Mouse (Mus musculus) erythroblast, adult 5-6 weeks (primary cell): Measurements from ENCODE around the gene Ifrd2. TPM values are rescaled to one million over a fixed set of nuclear protein-coding genes. Genes with fewer than 3 reads are reported as not detected.

ENCODE experiments used
- ATAC-seq: replicated peaks from 2 replicates; pipeline ENCODE4 v1.8.0; 2016; ENCODE audit warnings: moderate number of reproducible peaks, mild to moderate bottlenecking, moderate TSS enrichment, inconsistent platforms; ENCODE audit not compliant: poor library complexity, low FRiP score, severe bottlenecking
- total RNA-seq, 2 experiments: library from RNA; stranded (forward) in 1 of 2; stranded (reverse) in 1 of 2; fragments of 150-400 nt in 1 of 2; fragments of 200-764, 138-1000 nt in 1 of 2; gene quantifications; 2 replicates each; pipeline versions ENCODE4 v1.2.3 to v1.2.4; 2015 to 2017; ENCODE audit warnings: low replicate concordance in 2 of 2

The Ifrd2 gene
- total RNA-seq (2015; ENCODE audit: low replicate concordance) (207 and 270 TPM in 2 replicates), total RNA-seq (2017; ENCODE audit: low replicate concordance) (204 and 217 TPM in 2 replicates)

DNA sequence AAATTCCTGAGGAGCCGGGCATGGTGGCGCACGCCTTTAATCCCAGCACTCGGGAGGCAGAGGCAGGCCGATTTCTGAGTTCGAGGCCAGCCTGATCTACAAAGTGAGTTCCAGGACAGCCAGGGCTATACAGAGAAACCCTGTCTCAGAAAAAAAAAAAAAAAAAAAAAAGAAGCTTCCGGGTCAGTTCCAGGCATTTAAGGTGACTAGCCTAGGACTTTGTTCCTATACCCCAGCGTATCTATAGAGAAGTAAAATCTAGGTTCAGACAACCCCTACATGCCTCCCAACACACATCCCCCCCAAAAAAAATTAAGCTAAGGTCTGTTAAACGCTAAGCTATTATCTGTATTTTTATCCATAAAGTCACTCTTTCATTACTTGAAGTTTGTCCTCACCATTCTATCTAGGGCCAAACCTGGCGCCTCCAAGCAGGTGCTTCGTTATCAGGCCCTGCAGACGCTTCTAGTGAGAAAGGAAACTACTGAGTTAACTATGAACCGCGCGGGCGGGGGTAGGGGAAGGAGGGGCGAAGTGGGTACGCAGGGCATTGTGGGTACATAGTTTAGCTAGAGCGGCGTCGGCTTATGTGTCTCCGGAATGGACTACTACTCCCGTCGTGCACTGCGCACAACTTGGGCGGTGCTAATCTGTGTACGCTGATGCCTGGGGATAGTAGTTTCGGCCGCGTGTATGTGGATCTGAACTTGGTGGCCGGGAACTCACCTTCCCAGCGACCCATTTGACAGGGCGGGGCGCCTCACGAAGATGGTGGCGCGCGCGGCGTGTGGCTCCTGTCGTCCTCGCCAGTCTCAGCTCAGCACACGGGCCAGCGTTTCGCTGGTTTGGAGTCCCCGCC, at the start of gene Ifrd2:
TSS of gene Ifrd2 (plus strand) at position 669 of the 859 bp plus-strand sequence.
- peak; percentile 71 for ATAC-seq

GRCm38 (mm10) chr9:107538231-107538630, 49.2 kb upstream of the Ifrd2 start:
- no peak for ATAC-seq

- no peak for ATAC-seq
Measured at GRCm38 (mm10) chr9:107538711-107539110, 48.7 kb upstream of the Ifrd2 start.

GRCm38 (mm10) chr9:107539940-107540339, 47.5 kb upstream of the Ifrd2 start:
- no peak for ATAC-seq

DNA sequence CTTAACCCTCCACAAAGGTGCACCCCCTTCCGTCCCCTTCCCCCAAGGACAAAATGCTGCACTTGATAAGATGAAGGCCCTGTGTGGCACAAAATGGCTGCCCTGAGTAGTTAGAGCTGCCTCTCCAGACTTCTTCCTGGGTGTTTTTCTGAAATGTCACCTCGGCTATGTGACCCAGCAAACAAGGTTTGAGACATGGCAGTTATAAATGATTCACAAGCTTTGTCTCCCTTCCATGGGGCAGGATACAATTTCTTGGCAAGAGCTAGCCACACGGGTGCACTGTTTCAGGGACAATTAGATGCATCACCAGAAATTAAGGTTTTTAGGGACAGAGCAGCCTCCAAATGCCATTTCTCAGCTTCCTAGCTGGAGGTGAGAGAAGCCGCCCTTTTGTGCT, 47.0 kb upstream of the Ifrd2 start:
- no peak for ATAC-seq

GRCm38 (mm10) chr9:107541005-107541404, 46.4 kb upstream of the Ifrd2 start:
- no peak for ATAC-seq

- peak; percentile 84 for ATAC-seq
Measured at GRCm38 (mm10) chr9:107541474-107542351, 45.7 kb upstream of the Ifrd2 start, which contains the start of the genes Cyb561d2 and Nprl2. Cyb561d2 (minus strand) TSS chr9:107542193. Nprl2 (plus strand) TSS chr9:107542226.

DNA sequence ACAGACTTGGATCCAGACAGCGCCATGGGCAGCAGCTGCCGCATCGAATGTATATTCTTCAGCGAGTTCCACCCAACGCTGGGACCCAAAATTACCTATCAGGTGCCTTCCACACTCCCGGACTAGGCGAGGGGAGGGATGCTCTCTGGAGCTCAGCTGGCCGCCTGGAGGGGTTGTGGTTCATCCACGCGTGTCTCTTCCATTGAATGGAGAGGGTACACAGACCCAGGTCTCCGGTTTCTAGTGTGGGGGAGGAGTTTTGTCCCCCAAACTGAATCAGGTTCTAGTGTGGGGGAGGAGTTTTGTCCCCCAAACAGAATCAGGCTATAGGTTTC, 45.1 kb upstream of the Ifrd2 start:
- peak; percentile 25; the same call in 1 of the 2 replicates for ATAC-seq

GRCm38 (mm10) chr9:107542721-107543120, 44.7 kb upstream of the Ifrd2 start:
- ATAC-seq, result no peak

DNA sequence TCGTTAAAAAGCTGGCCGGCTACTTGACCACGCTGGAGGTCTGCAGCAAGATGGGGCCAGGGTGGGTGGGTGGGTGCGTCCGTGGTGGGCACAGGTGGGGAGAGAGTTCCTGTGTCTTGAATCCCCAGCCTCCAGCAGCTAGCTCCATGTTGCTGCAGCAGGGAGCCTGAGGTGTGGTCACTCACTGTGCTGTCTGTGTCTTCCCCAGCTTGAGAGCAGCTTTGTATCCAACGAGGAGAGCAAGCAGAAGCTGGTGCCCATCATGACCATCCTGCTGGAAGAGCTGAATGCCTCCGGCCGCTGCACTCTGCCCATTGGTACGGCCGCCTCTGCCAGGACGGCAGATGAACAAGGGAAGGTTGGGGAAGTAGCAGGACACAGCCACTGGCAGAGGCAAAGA, 44.1 kb upstream of the Ifrd2 start:
- ATAC-seq, result no peak

DNA sequence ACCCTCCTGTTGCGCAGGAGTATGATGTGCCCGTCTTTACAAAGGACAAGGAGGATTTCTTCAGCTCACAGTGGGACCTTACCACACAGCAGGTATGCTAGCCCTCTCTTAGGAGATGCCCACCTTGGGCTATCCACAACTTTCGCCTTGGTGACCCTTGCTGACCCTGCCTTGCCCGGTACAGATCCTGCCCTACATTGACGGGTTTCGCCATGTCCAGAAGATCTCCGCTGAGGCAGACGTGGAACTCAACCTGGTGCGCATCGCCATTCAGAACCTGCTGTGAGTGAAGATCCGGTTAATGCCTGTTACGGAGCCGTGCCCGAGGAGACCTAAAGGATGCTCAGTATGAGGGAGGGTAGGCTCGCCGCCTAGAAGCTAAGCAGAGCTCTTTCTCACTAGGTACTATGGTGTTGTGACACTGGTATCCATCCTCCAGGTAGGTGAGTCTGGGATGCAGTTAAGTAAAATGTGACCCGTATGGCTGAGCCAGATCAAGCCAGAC, 43.2 kb upstream of the Ifrd2 start:
- no peak for ATAC-seq

GRCm38 (mm10) chr9:107544729-107545128, 42.7 kb upstream of the Ifrd2 start:
- ATAC-seq, result no peak

DNA sequence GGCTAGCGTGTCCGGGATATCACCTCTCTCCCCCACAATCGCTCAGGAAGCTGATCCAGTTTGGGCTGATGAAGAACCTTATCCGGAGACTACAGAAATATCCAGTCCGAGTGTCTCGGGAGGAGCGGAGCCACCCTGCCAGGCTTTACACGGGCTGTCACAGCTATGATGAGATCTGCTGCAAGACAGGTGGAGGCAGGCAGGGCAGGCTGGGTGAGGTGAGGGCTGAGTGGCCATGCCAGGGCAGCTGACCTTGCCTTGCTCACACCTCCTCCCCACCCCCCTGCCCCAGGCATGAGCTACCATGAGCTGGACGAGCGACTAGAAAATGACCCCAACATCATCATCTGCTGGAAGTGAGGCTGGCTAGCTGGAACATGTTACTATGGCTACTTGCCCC, 42.2 kb upstream of the Ifrd2 start:
- no peak for ATAC-seq

DNA sequence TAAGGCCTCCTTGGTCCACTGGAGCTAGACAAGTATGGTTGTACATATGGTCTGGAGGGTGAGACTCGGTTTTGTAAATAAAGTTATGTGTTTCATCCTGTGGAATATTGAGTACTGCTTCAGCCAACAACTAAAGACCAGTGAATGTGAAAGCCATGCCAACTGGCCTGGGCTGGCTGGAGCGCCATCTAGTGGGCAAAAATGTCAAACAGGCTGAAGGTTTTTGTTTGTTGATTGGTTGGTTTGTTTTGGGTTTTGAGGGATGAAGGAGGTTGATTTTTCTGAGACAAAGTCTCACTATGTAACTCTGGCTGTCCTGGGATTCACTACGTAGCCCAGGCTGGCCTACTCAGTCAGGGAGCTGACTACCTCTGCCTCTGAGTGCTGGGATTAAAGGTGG, 41.8 kb upstream of the Ifrd2 start:
- ATAC-seq, result peak; percentile 34; the same call in 1 of the 2 replicates

- peak; percentile 72 for ATAC-seq
Measured at GRCm38 (mm10) chr9:107547026-107547425, 40.4 kb upstream of the Ifrd2 start, which contains the start of gene Zmynd10. Zmynd10 (plus strand) TSS chr9:107547298.

DNA sequence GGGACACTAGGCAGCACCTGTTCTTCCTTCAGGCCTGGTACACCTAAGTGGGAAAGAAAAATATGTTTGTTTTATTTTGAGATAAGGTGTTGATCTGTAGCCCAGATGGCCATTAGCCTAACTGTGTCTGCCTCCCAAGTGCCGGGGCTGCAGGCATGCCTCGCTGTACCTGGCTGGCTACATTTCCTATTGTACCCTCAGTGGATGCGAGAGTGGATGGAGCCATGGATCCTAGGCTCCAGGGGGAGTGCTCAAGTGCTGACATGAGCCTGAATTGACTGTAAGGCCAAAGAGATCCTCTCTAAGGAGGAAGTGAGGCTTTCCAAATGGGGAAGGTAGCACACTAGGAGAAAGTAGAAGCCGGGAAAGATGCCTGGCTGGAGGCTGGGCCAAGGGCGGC, 39.5 kb upstream of the Ifrd2 start:
- ATAC-seq, result no peak

DNA sequence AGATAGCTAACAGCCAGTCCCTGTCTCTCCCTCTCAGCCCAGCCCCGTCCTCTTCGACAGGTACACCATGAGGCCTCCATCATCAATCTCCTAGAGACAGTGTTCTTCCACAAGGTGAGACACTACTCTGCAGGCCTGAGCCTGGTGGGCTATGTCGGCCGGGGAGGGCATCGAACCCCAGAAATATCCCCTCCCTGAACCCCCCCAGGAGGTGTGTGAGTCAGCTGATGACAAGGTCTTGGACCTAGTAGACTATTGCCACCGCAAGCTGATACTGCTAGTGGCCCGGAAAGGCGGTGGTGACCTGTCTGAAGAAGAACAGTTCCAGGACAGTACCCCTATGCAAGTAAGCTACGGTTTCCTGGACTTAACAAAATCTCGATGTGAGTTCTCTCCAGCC, 38.6 kb upstream of the Ifrd2 start:
- no peak for ATAC-seq

- ATAC-seq, result no peak
Measured at GRCm38 (mm10) chr9:107549297-107550074, 38.0 kb upstream of the Ifrd2 start.

GRCm38 (mm10) chr9:107550491-107551116, 36.8 kb upstream of the Ifrd2 start:
- ATAC-seq, result no peak
